Mouse (Mus musculus): Measurements from ENCODE around the gene Srrd. TPM values are rescaled to one million over a fixed set of nuclear protein-coding genes. Genes with fewer than 3 reads are reported as not detected.

Gene Srrd
- total RNA-seq, 1 experiment from 2014 or later: 11.1 TPM

GRCm38 (mm10) chr5:112295162-112295561 is 47.7 kb downstream of the Srrd start:
- no peak for ATAC-seq (ENCODE audit: extremely low read depth, insufficient number of reproducible peaks, low FRiP score, poor library complexity, severe bottlenecking)

- ATAC-seq (ENCODE audit: extremely low read depth, insufficient number of reproducible peaks, low FRiP score, poor library complexity, severe bottlenecking): no peak
These were observed 48.1 kb downstream of the Srrd start for GRCm38 (mm10) chr5:112294696-112295095.

GRCm38 (mm10) chr5:112293800-112294199 is 49.0 kb downstream of the Srrd start:
- no peak for ATAC-seq (ENCODE audit: extremely low read depth, insufficient number of reproducible peaks, low FRiP score, poor library complexity, severe bottlenecking)

- ATAC-seq (ENCODE audit: extremely low read depth, insufficient number of reproducible peaks, low FRiP score, poor library complexity, severe bottlenecking): no peak
These were observed 50.4 kb downstream of the Srrd start for GRCm38 (mm10) chr5:112292343-112292980.

- no peak for ATAC-seq (ENCODE audit: extremely low read depth, insufficient number of reproducible peaks, low FRiP score, poor library complexity, severe bottlenecking)
These were observed 51.0 kb downstream of the Srrd start for GRCm38 (mm10) chr5:112291866-112292265.

- ATAC-seq (ENCODE audit: extremely low read depth, insufficient number of reproducible peaks, low FRiP score, poor library complexity, severe bottlenecking): no peak
These were observed 52.3 kb downstream of the Srrd start for GRCm38 (mm10) chr5:112290536-112290880.

GRCm38 (mm10) chr5:112289819-112290535 is 52.9 kb downstream of the Srrd start:
- ATAC-seq (ENCODE audit: extremely low read depth, insufficient number of reproducible peaks, low FRiP score, poor library complexity, severe bottlenecking): no peak

GRCm38 (mm10) chr5:112289236-112289635 is 53.6 kb downstream of the Srrd start:
- no peak for ATAC-seq (ENCODE audit: extremely low read depth, insufficient number of reproducible peaks, low FRiP score, poor library complexity, severe bottlenecking)

GRCm38 (mm10) chr5:112288193-112289141 is 54.4 kb downstream of the Srrd start:
- ATAC-seq (ENCODE audit: extremely low read depth, insufficient number of reproducible peaks, low FRiP score, poor library complexity, severe bottlenecking): no peak

- ATAC-seq (ENCODE audit: extremely low read depth, insufficient number of reproducible peaks, low FRiP score, poor library complexity, severe bottlenecking): no peak
These were observed 55.2 kb downstream of the Srrd start for GRCm38 (mm10) chr5:112287652-112288051.

Other genes starting within 250 kb of the Srrd start
- 1.2 and 2.9 TPM in 2 replicates for gene Cryba4, start 90.5 kb downstream of the Srrd start, total RNA-seq (2017)
- not detected in 2 replicates for gene Crybb1, start 87.2 kb downstream of the Srrd start, total RNA-seq (2017)
- gene Tpst2, start 66.3 kb downstream of the Srrd start, total RNA-seq (2017): 46.1 and 53.4 TPM in 2 replicates
- gene Tfip11, start 16.7 kb downstream of the Srrd start, total RNA-seq (2017): 25.7 and 34.3 TPM in 2 replicates
- gene Hps4, start within 50 bp of the Srrd start, total RNA-seq (2017): 18.3 and 18.4 TPM in 2 replicates
- 0.12 TPM in 1 of 2 replicates, not detected in the other for gene Gm6583, start 13.0 kb upstream of the Srrd start, total RNA-seq (2017)
- not detected in 2 replicates for gene Asphd2, start 51.8 kb upstream of the Srrd start, total RNA-seq (2017)
- gene Gm6588, start 106.4 kb upstream of the Srrd start, total RNA-seq (2017): not detected in 2 replicates
- gene Sez6l, start 234.1 kb upstream of the Srrd start, total RNA-seq (2017): not detected in 2 replicates